Mouse (Mus musculus) heart, adult 11 months (tissue): ENCODE data around the gene Stxbp2.

Experiments
- DNase-seq: peaks from one replicate; pipeline ENCODE4 v3.0.0; 2022

Stxbp2 gene

DNA sequence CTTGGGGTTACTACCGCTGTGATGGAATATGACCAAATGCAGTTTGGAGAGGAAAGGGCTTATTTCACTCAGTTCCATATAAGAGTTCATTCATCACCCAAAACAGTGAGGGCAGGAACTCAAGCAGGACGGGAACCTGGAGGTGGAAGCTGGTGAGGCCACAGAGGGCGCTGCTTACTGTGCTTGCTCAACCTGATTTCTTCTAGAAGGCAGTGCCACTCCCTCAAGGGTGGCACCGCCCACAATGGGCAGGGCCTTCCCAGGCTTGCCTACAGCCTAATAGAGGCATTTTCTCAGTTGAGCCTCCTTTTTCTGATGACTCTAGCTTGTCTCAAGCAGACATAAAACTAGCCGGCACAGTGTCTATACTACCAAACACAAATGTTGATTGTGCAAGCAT lies 15.0 kb downstream of the Stxbp2 start:
- peak; percentile 92 for DNase-seq

GRCm38 (mm10) chr8:3646824-3647531 lies 16.2 kb downstream of the Stxbp2 start:
- no peak for DNase-seq

DNA sequence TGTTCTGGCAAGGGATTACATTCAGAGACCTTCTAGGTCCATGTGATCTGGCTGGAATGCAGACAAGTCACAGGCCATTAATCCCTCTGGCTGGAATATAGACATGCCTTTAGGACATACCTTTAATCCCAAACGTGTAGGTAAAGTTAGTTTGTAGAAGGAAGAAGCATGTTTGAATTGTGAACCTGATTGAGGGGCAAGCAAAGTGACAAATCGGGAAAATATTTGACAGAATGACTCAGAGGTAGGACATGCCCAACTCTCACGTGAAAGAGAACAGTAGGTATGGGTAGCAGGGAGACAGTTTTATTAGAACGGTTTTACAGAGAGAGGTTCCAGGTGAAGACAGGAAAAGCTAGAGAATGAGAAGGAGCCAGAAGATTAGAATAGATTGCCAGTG lies 16.8 kb downstream of the Stxbp2 start:
- no peak for DNase-seq

DNA sequence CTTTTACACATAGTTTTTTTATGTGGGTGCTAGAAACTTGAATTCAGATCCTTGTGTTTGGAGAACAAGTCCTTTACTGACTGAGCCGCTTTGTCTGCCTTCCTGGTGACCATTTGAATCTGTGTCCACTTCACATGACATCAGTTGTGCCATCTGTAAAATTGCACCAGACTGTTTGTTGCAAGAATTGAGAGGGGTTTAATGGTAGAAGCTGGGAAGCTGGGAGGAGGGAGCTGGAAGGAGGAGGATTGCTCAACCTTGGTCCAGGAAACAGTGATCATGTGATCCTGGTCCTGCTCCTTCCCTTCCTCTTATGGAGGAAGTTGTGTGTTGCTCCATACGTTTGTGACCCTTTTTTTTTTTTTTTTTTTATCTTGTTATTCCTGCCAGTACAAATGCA lies 17.5 kb downstream of the Stxbp2 start:
- DNase-seq: no peak

- no peak for DNase-seq
Observed at GRCm38 (mm10) chr8:3648990-3649389, 18.2 kb downstream of the Stxbp2 start.

DNA sequence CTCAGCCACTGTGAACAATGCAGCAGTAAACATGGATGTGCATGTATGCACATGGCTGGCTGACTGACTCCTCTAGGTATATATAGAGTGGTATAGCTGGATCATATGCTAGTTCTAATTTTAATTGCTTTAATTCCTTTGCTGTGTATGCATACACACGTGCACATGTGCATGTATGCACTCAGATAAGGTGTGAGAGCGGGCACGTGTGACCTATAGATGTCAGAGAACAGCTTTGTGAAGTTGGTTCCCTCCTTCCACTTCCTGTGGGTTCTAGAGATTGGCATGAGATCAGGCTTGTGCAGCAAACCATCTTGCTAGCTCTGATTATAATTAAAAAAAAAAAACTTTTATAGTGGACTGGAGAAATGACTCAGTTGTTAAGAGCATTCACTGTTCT lies 22.1 kb downstream of the Stxbp2 start:
- DNase-seq: no peak

- DNase-seq: no peak
Observed at GRCm38 (mm10) chr8:3654726-3655508, 24.2 kb downstream of the Stxbp2 start.

DNA sequence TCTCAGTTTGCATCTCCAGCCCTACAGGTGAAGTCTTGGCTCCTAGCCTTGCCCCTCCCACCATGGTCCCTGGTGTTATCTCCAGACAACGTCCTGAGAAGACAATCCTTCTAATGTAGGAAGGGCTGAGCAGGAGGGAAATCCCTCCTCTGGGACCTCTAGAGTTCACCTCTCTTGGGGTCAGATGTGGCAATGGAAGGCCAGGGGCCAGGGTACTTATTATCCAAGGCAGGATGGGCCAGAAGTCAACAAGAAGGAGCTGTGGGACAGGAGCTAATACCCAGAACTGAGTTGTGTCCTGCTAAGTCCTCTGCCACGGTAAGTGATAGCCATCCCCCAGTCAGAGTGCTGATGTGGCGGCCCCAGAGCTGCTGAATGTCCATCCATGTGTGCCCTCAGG lies 24.8 kb downstream of the Stxbp2 start, which contains the start of gene Retn:
Retn (plus strand) TSS at position 245 of the 400 bp plus-strand sequence.
- no peak for DNase-seq

DNA sequence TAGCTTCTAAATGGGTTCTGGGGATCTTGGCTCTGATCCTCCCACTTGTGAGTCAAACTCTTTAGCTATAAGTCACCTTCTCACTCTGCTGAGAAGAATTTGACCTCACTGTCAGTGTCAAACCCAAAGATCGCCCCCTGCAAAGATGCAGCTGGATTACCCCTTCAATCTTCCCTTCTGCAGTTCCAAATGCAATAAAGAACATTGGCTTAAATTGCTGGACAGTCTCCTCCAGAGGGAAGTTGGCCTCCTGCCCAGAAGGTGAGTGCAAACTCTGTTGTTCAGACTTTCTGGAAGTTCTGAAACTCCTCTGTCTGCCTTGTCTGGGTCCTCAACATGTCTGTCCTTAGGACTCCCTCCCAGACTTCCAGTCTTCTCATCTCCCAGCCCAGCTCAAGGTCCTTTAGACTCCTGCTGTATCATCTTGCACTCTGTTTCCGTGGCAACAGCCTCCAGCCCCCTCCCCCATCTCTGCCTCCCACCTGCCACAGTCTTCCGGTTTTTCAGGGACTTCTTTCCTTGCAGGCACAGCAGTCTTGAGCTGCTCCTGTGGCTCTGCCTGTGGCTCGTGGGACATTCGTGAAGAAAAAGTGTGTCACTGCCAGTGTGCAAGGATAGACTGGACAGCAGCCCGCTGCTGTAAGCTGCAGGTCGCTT lies 26.1 kb downstream of the Stxbp2 start:
- DNase-seq: no peak

GRCm38 (mm10) chr8:3660889-3661288 lies 30.1 kb downstream of the Stxbp2 start:
- no peak for DNase-seq

DNA sequence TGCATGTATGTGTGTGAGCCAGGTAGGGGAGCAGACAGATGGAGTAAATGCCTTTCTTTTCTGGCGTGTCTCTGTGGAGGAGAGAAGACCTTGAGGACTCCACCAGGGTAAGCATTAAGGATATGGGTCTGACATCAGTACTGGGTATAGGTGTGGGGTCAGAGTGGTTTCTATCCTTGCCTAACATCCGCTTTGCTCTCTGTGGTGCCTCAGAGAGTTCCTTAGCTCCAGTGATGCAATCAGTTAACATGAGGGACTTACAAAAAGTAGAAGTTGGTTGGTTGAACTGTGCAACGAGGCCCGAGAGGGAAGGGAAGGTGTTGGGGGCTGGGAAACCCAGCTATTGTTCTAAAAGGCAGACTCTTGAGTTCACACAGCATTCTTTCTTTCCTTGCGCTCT lies 33.6 kb downstream of the Stxbp2 start:
- DNase-seq: no peak

GRCm38 (mm10) chr8:3665507-3665906 lies 34.8 kb downstream of the Stxbp2 start, which contains the start of gene Mcemp1:
TSS of gene Mcemp1 (plus strand) at chr8:3665754.
- DNase-seq: no peak

- no peak for DNase-seq
Observed at GRCm38 (mm10) chr8:3670388-3670787, 39.6 kb downstream of the Stxbp2 start.

DNA sequence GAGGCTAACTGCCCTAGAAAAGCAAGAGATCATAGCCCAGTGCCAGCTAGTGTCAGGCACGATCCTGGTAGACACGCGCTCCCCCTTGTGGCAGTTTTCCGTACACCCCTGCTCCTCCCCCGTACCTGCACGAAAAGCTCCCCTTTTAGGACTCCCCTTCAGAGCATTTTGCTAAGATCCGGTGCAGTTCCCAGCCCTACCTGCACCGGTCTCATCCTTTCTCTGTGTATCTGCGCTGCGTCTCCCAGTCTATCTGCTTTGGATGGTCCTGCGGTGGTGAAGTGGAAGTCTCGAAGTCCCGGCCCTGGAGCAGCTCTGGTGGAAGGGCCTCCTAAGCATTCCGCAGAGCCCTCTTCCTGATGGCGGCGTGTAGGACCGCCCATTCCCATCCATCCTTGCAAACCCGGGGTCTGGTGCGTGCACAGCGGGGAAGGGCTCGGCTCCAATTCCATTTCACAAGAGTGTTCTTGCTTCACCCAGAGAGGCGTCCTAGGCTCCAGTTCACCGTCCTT lies 41.3 kb downstream of the Stxbp2 start, which contains the start of gene Fcor:
Fcor (minus strand) TSS at position 383 of the 512 bp plus-strand sequence.
- peak; percentile 97 for DNase-seq

DNA sequence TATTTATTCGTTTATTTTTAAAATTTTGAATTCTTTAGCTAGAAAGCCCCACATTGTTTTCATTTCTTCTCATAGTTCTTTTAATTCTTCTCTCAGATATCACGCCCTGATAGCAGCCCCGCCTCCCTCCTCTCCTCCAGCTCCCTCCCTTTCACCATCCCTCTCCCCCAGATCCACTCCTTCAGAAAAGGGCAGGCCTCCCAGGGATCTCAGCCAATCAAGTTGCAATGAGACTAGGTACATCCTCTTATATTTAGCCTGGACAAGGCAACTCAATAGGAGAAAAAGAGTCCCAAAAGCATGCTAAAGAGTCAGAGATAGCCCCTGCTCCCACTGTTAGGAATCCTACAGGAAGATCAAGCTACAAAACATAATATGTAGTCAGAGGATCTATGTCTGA lies 43.9 kb downstream of the Stxbp2 start:
- DNase-seq: peak; percentile 55

GRCm38 (mm10) chr8:3676131-3676992 lies 45.6 kb downstream of the Stxbp2 start, which contains the start of gene Trappc5:
TSS of gene Trappc5 (plus strand) at chr8:3676299.
- peak; percentile 99 for DNase-seq

- DNase-seq: peak; percentile 93
Observed at GRCm38 (mm10) chr8:3676993-3677579, 46.3 kb downstream of the Stxbp2 start.

- DNase-seq: peak; percentile 89
Observed at GRCm38 (mm10) chr8:3678831-3679230, 48.1 kb downstream of the Stxbp2 start.

DNA sequence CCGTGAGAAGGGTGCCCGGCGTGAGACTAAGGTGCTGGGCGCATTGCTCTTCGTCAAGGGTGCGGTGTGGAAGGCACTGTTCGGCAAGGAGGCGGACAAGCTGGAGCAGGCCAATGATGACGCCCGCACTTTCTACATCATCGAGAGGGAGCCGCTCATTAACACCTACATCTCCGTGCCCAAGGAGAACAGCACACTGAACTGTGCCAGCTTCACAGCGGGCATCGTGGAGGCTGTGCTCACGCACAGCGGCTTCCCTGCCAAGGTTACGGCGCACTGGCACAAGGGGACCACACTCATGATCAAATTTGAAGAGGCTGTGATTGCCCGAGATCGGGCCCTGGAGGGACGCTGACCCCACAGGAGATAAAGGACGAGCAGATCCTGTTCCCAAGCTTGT lies 48.5 kb downstream of the Stxbp2 start:
- no peak for DNase-seq

DNA sequence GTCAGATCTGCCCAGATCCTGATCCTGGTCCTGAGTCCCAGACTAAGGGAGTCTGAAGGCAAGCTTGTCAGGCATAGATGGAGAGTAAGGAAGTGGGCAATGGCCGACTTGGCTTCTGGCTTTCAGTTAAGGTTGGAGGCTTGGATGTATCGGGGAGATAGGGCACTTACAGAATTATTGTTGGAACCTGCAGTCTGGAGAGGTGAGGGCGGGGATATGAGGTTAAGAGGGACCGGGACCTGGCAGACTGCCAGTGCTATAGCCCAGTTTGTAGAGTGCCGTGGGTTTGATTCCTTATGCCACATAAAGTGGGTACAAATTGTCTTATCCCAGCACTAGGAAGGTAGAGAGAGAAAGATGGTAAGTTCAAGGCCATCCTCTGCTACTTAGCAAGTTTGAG lies 48.9 kb downstream of the Stxbp2 start:
- peak; percentile 87 for DNase-seq

DNA sequence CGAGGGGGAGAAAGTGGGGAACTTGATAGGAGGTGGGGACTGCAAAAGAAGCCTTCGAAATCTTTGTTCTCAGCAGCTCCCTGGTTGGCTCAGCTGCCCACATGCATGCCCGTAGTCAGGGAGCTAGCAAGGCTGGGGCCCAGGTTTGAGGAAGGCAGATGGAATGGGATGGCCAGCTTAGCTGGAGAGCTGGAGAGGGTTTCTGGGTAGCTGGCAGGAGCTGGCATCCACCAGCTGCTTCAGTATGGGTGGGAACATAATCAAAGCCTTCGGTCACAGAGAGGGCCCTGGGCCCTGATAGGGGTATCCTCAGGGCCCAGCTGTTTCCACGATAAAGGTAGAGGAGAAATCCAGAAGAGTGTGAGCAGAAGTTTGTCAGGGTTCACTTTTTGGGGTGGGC lies 51.7 kb downstream of the Stxbp2 start:
- peak; percentile 87 for DNase-seq
